Mouse (Mus musculus): ENCODE results near the gene Kctd2. TPM values are rescaled to one million over a fixed set of nuclear protein-coding genes. Genes with fewer than 3 reads are reported as not detected.
A peak's percentile ranks its signal among the peaks of the same experiment; 100 is the strongest.

The Kctd2 gene
- polyA plus RNA-seq, 1 experiment = 69.1 TPM

GRCm38 (mm10) chr11:115424666-115425065, 4.7 kb downstream of the Kctd2 start:
- H3K4me1 ChIP-seq (replicated peaks; ENCODE audit: control insufficient read depth, insufficient read depth, low read length) = peaks cover 63% of the 10 kb centered on the region
- DNase-seq = no peak
- no peak overlapping the region for H3K4me3 ChIP-seq (ENCODE audit: control insufficient read depth, insufficient read depth, low read length)
- H3K27me3 ChIP-seq (ENCODE audit: control insufficient read depth, insufficient read depth, low read length) = no peaks in the 10 kb centered on the region
- peaks cover 5% of the 10 kb centered on the region for H3K36me3 ChIP-seq (ENCODE audit: control insufficient read depth, insufficient read depth, low read length)
- H3K27ac ChIP-seq (ENCODE audit: control insufficient read depth, insufficient read depth, low read length) = peak overlapping the region; percentile 92
- no peak for TF ChIP-seq CTCF (IDR thresholded peaks at IDR 0.05; ENCODE audit: borderline replicate concordance, control insufficient read depth, extremely low read depth, insufficient read depth, low read length, poor library complexity)
- no peak for TF ChIP-seq POLR2A (IDR thresholded peaks at IDR 0.05; ENCODE audit: control insufficient read depth, extremely low read depth, insufficient read depth, low read length, poor library complexity)
- 32% methylated on average over 7 of the region's 7 CpGs for WGBS

GRCm38 (mm10) chr11:115425671-115426070, 5.7 kb downstream of the Kctd2 start:
- H3K36me3 ChIP-seq (ENCODE audit: control insufficient read depth, insufficient read depth, low read length) = peaks cover 15% of the 10 kb centered on the region
- TF ChIP-seq POLR2A (IDR thresholded peaks at IDR 0.05; ENCODE audit: control insufficient read depth, extremely low read depth, insufficient read depth, low read length, poor library complexity) (no peak), CTCF (IDR thresholded peaks at IDR 0.05; ENCODE audit: borderline replicate concordance, control insufficient read depth, extremely low read depth, insufficient read depth, low read length, poor library complexity) (no peak)
- WGBS = 14% methylated on average over 6 of the region's 6 CpGs

GRCm38 (mm10) chr11:115427482-115428331, 7.8 kb downstream of the Kctd2 start:
- peak; percentile 83 for DNase-seq
- no peaks in the 10 kb centered on the region for H3K27me3 ChIP-seq (ENCODE audit: control insufficient read depth, insufficient read depth, low read length)
- WGBS = 59% methylated on average over 20 of the region's 20 CpGs
- H3K36me3 ChIP-seq (ENCODE audit: control insufficient read depth, insufficient read depth, low read length) = peaks cover 31% of the 10 kb centered on the region
- no peak overlapping the region for H3K4me3 ChIP-seq (ENCODE audit: control insufficient read depth, insufficient read depth, low read length)
- peak overlapping the region; percentile 68 for H3K27ac ChIP-seq (ENCODE audit: control insufficient read depth, insufficient read depth, low read length)
- TF ChIP-seq POLR2A (IDR thresholded peaks at IDR 0.05; ENCODE audit: control insufficient read depth, extremely low read depth, insufficient read depth, low read length, poor library complexity) (no peak), CTCF (IDR thresholded peaks at IDR 0.05; ENCODE audit: borderline replicate concordance, control insufficient read depth, extremely low read depth, insufficient read depth, low read length, poor library complexity) (peak; percentile 8; the same call in 1 of the 2 replicates)
- H3K4me1 ChIP-seq (replicated peaks; ENCODE audit: control insufficient read depth, insufficient read depth, low read length) = peaks cover 50% of the 10 kb centered on the region

More at GRCm38 (mm10) chr11:115425671-115426070, 5.7 kb downstream of the Kctd2 start:
- H3K27ac ChIP-seq (ENCODE audit: control insufficient read depth, insufficient read depth, low read length) = peak overlapping the region; percentile 92
- H3K4me1 ChIP-seq (replicated peaks; ENCODE audit: control insufficient read depth, insufficient read depth, low read length) = peaks cover 63% of the 10 kb centered on the region
- DNase-seq = peak; percentile 58
- no peaks in the 10 kb centered on the region for H3K27me3 ChIP-seq (ENCODE audit: control insufficient read depth, insufficient read depth, low read length)
- H3K4me3 ChIP-seq (ENCODE audit: control insufficient read depth, insufficient read depth, low read length) = no peak overlapping the region; the same call in 1 of the 2 replicates

GRCm38 (mm10) chr11:115429307-115429706, 9.4 kb downstream of the Kctd2 start:
- DNase-seq = no peak
- WGBS = 96% methylated on average over 7 of the region's 7 CpGs
- no peak overlapping the region for H3K4me3 ChIP-seq (ENCODE audit: control insufficient read depth, insufficient read depth, low read length)
- H3K27me3 ChIP-seq (ENCODE audit: control insufficient read depth, insufficient read depth, low read length) = no peaks in the 10 kb centered on the region
- peaks cover 31% of the 10 kb centered on the region for H3K36me3 ChIP-seq (ENCODE audit: control insufficient read depth, insufficient read depth, low read length)
- peaks cover 41% of the 10 kb centered on the region for H3K4me1 ChIP-seq (replicated peaks; ENCODE audit: control insufficient read depth, insufficient read depth, low read length)
- H3K27ac ChIP-seq (ENCODE audit: control insufficient read depth, insufficient read depth, low read length) = no peak overlapping the region
- TF ChIP-seq CTCF (IDR thresholded peaks at IDR 0.05; ENCODE audit: borderline replicate concordance, control insufficient read depth, extremely low read depth, insufficient read depth, low read length, poor library complexity) = no peak
- no peak for TF ChIP-seq POLR2A (IDR thresholded peaks at IDR 0.05; ENCODE audit: control insufficient read depth, extremely low read depth, insufficient read depth, low read length, poor library complexity)

- Histone ChIP-seq H3K27ac (ENCODE audit: control insufficient read depth, insufficient read depth, low read length) (no peak overlapping the region), H3K36me3 (ENCODE audit: control insufficient read depth, insufficient read depth, low read length) (peaks cover 31% of the 10 kb centered on the region), H3K4me1 (replicated peaks; ENCODE audit: control insufficient read depth, insufficient read depth, low read length) (peaks cover 36% of the 10 kb centered on the region), H3K27me3 (ENCODE audit: control insufficient read depth, insufficient read depth, low read length) (no peaks in the 10 kb centered on the region), H3K4me3 (ENCODE audit: control insufficient read depth, insufficient read depth, low read length) (no peak overlapping the region)
- DNase-seq = no peak
- TF ChIP-seq POLR2A (IDR thresholded peaks at IDR 0.05; ENCODE audit: control insufficient read depth, extremely low read depth, insufficient read depth, low read length, poor library complexity) (no peak), CTCF (IDR thresholded peaks at IDR 0.05; ENCODE audit: borderline replicate concordance, control insufficient read depth, extremely low read depth, insufficient read depth, low read length, poor library complexity) (no peak)
- 98% methylated on average over 6 of the region's 6 CpGs for WGBS
Observed at GRCm38 (mm10) chr11:115430561-115430960, 10.6 kb downstream of the Kctd2 start.

GRCm38 (mm10) chr11:115432814-115433213, 12.9 kb downstream of the Kctd2 start:
- Histone ChIP-seq H3K27ac (ENCODE audit: control insufficient read depth, insufficient read depth, low read length) (no peak overlapping the region), H3K27me3 (ENCODE audit: control insufficient read depth, insufficient read depth, low read length) (no peaks in the 10 kb centered on the region), H3K36me3 (ENCODE audit: control insufficient read depth, insufficient read depth, low read length) (peaks cover 31% of the 10 kb centered on the region), H3K4me3 (ENCODE audit: control insufficient read depth, insufficient read depth, low read length) (no peak overlapping the region), H3K4me1 (replicated peaks; ENCODE audit: control insufficient read depth, insufficient read depth, low read length) (peaks cover 30% of the 10 kb centered on the region)
- TF ChIP-seq POLR2A (IDR thresholded peaks at IDR 0.05; ENCODE audit: control insufficient read depth, extremely low read depth, insufficient read depth, low read length, poor library complexity) (no peak), CTCF (IDR thresholded peaks at IDR 0.05; ENCODE audit: borderline replicate concordance, control insufficient read depth, extremely low read depth, insufficient read depth, low read length, poor library complexity) (no peak)
- no peak for DNase-seq
- 95% methylated on average over 4 of the region's 4 CpGs for WGBS
